Mouse (Mus musculus) 3T3-L1 (cell line): ENCODE data around the gene Defb10.
"Not testable (repeated sequence)": the region's sequence is repeated elsewhere in the genome, so short reads cannot be mapped to it uniquely, and the experiment has no call there.

ENCODE experiments used
- DNase-seq: peaks from one replicate; pipeline ENCODE4 v3.0.0-alpha.2; 2015; ENCODE audit warnings: low read depth, low spot score

Defb10 gene

DNA sequence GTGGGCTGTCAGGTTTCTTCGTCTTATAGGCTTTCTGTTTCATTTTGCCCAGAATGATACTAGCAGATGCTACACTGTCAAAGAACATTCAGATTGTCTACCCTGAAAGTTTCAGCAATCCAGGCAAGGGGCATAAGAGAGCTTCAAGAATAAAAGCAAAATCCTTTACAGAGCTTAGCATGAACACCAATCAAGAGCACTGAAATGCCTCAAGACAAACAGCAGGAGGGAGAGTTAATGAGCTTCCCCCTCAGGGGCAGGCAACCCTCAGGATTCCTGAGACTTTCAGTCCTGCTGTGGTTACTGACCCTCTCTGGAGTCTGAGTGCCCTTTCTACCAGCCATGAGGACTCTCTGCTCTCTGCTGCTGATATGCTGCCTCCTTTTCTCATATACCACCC is at the start of gene Defb10:
TSS of gene Defb10 (plus strand) at position 316 of the 400 bp plus-strand sequence.
- DNase-seq: not testable (repeated sequence)

DNA sequence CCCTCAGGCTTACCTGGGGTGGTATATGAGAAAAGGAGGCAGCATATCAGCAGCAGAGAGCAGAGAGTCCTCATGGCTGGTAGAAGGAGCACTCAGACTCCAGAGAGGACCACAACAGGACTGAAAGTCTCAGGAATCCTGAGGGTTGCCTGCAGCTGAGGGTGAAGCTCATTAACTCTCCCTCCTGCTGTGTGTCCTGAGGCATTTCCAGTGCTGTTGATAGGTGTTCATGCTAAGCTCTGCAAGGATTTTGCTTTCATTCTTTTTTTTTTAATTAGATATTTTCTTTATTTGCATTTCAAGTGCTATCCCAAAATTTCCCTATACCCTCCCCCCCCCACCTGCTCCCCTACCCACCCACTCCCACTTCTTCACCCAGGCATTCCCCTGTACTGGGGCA is 26.6 kb downstream of the Defb10 start, which contains the start of gene Defb9:
TSS of gene Defb9 (minus strand) at position 101 of the 400 bp plus-strand sequence.
- DNase-seq: not testable (repeated sequence)

DNA sequence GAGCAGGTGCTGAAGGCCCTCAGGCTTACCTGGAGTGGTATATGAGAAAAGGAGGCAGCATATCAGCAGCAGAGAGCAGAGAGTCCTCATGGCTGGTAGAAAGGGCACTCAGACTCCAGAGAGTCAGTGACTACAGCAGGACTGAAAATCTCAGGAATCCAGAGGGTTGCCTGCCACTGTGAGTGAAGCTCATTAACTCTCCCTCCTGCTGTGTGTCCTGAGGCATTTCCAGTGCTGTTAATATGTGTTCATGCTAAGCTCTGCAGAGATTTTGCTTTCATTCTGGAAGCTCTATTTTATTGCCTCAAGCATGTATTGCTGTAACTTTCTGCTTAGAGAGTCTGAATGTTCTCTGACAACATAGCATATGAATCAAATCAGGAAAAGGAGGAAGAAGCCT is 47.6 kb downstream of the Defb10 start, which contains the start of gene Defb11:
TSS of gene Defb11 (minus strand) at position 123 of the 400 bp plus-strand sequence.
- DNase-seq: not testable (repeated sequence)
